Mouse (Mus musculus): ENCODE measurements around the gene Tspan18.

DNA sequence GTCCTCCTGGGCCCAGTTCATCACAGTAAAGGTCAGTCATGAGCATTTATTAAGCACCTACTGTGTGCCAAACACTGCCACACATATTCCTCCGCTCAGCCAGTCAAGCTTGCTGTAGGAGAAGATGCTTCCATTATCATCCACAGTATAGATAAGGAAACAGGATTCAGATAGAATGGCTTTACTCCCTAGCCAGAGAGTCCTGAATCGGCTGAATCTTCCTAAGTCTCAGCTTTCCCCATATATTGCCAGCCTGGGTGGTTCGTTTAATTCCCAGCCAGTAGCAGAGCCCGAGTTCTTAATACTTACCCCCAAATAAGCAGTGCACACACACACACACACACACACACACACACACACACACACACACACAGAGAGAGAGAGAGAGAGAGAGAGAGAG is 47.6 kb downstream of the Tspan18 start:
- no peak for TF ChIP-seq CTCF (IDR thresholded peaks at IDR 0.05)
- no peak for TF ChIP-seq EP300 (IDR thresholded peaks at IDR 0.05; ENCODE audit: insufficient read depth, low read depth, low read length)
- TF ChIP-seq POLR2A (IDR thresholded peaks at IDR 0.05; ENCODE audit: insufficient read depth, low read depth, low read length), result no peak

Measured in heart, adult 2 months (tissue).